Mouse (Mus musculus): Measurements from ENCODE around the gene Arid1b.

The Arid1b gene

DNA sequence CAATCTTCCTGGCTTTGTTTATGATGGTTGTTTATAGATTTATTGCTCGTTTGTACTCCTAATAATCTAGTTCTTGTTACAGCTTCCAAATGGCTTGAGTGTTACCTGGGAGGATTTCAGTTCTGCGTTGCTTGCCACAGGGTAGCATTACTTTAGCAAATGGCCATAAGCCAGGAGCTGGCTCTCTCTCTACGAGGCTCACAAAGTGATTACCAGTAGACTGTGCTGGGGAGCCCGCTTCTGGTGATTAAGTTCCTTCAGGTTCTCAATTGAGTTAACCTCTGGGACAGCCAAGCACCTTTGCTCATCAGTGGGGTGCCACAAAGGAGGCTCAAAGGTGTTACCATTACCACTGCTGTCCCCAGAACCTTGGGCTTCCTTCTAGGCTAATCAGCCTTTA lies 227.4 kb downstream of the Arid1b start:
- DNase-seq, result no peak

DNA sequence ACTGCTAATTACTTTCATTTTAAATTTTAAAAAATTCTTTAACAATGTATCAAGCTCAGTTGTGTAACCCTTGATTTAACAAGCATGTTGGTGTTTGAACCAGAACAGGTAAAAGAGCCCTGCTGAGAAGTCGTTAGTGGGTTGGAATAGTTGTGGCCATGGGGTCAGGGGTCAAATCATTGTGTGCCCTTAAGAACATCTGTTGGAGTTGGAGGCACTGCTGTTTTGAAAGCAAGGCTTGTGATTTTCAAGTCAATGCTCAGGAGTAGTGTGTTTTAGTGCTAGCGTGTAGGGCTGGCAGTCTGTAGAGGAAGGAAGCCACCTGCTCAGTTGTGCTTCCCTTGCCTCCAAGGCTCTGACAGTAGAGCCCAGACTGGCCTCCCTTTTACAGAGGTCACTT lies 228.7 kb downstream of the Arid1b start:
- no peak for DNase-seq

DNA sequence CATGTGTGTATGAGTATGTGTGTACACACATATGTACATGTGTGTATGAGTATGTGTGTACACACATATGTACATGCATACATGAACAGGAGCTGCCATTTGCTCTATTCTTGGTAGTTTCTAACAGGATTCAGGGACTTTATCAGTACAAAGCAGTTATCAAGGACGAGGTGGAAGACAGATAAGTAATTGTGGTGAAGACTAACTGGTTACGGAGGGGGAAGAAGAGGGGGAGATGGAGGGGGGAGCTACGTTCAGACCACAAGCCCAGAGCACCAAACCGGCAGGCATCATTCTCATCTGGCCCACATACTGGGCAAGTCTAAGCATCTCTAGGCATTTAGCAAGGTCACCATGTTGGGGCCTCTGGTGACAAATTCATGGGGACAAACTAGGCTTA lies 230.8 kb downstream of the Arid1b start:
- DNase-seq, result no peak

DNA sequence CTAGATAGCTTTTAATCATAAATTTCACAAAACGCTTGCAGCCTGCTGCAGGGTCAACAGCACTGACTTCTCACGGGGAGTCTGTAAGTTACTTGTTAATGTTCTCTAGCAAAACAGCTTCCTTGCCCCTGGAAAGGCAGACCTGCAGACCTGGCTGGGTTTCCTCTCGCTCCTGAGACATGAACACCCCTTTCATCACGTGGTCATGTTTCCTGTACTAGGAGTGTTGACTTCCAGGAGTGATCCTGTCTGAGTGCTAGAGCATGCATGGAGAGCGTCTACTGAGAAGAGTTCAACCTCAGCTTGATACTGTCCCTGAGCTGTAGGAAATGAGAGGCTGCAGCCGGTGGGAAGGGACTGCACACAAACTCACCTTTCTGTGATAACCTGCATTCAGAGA lies 233.0 kb downstream of the Arid1b start:
- DNase-seq, result no peak

DNA sequence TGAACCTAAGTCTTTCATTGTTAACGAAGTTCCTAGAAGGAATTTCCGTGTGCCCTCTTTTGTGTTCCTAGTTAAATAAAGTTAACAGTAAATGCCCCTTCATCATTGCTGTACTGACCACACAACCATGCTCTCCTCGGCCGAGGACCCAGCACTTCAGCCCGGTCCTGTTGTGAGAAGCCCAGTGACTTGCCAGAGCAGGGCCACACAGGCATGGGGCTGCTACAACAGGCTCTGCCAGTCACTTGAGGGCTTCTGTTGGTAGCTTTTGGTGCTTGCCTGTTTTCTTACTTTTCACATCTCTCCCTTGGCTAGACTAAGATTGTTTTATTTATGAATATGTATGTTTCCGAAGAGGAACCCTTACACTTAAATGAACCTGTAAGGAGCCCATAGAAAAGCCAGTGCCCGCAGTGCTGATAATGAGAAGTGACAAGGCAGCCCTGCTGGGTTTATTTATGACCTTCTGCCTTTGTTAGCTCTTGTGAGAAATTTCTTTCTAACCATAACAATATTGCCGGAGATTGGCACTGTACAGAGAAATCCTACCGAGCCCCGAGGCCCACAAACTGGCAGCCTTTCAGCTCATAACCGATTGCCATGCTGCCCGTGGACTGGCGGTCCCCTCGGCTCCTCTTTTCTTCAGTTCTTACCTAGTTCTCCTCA lies 234.0 kb downstream of the Arid1b start:
- no peak for DNase-seq

DNA sequence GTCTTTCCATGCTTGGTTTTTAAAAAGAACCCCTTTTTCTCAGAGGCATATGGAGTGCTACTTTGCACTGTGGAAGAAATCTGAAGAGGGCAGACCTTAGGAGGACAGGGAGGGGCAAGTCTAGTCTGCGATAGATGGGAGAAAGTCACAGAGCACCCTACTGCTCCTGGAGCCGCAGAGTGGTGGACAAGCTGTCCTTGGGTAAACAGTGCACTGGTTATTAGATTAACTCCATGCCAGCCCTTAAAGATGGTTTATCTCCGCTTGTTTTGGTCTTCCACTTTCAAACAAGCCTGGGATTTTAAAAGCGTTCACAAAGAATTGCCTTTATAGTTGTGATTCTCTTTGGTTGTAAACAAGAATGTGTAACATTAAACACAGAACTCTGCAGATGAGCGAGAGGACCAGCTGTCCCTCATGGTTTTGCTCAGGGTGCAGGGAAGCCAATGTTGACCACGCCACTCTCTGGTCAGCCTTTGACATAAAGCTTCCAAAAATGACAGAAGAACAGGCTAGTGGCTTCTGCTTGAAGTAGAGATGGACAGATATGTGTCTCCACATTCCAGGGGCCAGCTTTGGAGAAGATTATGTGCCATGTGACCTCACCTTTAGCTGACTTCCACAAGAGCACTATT lies 234.6 kb downstream of the Arid1b start:
- DNase-seq, result no peak

DNA sequence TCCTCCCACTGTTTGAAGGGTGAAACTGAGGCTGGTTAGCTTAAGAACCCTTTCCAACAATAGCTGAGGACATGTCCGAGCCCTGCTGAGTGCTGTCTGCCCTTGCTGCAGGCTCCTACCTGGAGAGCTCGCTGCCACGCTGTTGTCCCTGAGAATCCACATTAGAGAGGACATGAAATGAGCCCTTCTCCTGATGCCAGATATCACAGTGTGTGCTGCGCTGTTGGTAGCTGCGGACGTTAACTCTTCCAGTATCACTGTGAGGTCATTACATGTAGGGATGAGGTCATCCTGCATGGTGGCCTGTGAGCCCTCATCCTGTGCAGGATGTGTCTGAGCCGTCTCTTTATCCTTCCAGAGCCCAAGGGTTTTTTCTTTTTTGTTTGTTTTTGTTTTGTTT lies 235.9 kb downstream of the Arid1b start:
- no peak for DNase-seq

DNA sequence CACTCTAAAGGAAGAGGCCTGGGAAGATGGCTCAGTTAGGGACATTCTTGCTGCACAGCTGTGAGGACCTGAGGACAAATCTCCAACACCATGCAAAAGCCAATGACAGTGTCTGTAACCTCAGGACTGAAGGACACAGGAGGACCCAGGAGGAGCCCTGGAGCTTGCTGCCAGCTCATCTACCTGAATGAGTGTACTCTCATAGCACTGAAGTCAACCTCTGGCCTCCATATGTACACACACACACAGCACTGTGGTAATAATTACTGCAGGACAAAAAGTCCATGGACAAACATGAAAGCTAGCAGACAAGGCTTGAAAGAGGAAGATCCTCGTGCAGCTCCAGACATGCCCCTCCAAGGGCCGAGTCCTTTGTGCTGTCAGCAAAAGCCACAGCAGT lies 238.0 kb downstream of the Arid1b start:
- DNase-seq, result no peak

DNA sequence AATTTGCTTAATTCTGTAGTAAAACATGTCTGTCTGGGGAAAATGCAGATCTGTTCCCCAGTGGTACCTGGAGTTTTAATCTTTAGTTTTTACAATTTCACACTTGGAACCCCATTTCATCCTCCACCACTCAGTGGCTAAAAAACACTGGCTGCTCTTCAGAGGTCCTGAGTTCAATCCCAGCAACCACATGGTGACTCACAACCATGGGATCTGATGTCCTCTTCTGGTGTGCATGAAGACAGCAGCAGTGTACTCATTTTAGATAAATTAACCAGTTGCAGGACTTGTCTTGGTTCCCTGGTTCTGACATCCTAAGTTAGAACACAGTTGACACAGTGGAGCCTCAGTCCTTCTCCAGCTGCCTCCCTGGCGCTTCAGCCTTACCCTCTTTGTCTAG lies 239.9 kb downstream of the Arid1b start:
- no peak for DNase-seq

DNA sequence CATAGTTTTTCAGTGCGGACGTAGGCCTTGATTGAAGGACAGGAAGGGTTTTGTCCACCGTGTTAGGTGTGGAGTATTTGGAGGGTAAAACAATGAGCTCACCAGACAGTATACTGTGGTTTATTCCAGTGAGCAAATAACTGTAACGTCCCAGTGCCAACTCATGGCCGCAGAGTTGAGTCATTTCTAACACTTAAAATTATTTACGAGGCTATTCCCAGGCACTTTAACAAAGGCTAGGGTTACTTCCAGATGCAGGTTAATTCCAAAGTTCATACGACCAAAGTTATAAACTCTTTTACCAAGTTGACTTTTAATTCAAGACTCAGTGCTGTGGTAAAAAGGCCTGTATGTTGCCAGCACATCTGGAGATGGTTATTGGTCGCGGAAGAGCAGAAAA lies 240.9 kb downstream of the Arid1b start:
- DNase-seq, result no peak

DNA sequence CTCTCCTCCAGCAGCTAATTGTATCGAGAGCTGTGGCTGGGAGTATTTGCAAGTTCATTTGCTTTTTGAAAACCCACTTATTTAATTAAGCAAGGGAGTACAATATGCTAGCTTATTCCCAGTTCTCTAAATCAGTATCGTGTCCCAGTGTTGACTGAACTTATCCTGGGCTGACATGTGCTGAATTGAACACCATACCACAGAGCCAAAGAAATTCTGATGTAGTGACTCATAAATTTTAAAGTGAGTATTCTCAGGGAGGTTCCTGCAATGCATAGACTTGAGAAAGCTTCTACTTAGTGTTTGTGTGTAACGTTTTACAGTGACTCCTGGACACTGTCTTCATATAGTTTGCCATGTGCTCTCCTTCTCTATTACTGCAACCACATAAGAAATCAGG lies 243.6 kb downstream of the Arid1b start:
- no peak for DNase-seq

DNA sequence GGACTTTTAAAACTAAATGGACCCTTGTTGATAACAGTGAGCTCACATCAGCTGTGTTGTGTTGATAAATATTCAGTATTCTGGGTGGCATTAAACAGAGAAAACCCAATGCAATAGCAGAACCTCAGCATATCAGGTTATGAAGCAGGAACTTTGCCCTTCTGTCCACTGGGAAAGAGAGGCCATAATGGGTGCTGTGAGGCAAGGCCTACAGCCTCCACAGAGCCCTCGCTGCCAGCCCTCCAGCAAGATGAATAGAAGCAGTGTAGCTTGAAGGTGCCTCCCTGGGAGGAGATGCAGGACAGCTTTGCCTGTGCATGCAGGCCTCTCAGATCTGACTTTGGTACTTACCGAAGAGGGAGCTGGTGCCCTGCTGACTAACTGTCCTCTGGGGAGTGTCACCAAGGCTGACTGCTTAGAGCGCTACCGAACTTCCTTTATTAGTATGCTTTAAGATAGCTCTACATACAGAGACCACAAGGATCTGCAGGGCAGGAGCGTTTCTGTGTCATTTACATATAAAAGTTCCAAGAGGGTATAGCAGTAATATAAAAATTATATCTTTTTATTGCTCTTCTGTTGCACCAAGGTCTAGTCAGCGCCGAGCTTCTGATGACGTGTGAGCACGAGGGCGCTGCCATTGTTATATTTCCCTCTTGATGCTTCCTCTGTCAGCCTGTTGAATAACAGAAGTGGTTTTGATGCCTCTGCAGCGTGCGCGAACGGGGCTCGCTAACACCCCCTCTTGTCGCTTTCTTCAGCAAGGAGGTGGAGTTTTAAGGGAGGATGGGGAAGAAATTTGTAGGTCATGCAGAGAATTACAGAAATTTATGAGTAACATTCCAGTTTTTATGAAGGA lies 244.5 kb downstream of the Arid1b start:
- no peak for DNase-seq

DNA sequence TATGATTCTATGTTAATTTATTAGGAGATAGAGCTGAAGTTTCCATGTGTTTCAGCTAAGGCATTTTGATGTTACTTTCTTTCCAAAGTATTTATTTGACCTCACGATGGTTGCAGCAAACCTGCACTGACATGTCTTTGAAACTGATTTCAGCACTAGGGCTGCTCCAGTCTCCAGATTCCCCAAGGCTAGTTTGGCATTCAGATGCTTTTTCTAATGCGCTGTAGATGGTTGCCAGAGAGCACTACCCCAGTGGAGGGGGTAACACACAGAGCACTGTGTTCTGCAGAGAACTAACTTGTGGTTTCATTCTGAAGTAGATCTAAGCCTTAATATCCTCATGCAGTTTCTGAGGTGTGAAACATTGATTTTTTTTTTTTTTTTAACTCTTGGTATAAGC lies 250.4 kb downstream of the Arid1b start:
- DNase-seq, result no peak

DNA sequence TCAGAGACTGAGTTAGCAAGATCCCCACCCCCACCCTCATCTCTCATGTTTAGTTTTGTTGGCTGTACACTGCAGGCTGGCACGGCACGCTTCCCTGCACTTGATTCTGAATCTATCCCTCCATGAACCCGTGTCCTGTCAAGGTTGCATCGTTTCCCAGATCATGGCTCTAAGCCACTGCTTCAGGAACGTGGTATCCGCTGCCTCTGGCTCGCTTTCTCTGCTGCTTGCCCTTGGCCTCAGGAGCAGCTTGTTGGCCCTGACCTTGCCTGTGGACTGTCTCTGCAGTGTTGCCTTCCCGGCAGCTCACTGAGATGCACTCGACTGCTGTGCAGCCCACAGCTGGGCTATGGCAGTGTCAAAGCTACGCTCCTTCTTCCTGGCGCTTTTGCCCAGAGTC lies 252.6 kb downstream of the Arid1b start:
- no peak for DNase-seq

DNA sequence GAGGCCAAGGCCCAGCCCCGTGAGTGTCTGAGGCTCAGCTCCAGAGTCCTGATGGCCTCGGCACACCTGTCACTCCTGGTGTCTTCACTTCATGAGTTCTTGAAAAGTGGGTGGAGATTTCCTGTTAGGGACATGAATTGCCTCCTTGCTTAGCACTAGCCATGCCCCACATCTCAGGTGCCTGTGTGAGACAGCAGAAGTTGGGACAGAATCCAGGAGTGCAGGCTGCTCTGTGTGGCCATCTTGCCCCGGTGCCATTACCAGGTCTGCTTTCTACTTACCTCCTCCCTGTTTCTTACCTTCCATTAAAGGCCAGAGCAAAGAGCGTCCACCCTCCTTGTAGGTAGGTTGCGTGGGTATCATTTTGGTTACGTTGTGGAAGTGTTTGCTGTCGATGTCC lies 253.1 kb downstream of the Arid1b start:
- no peak for DNase-seq

DNA sequence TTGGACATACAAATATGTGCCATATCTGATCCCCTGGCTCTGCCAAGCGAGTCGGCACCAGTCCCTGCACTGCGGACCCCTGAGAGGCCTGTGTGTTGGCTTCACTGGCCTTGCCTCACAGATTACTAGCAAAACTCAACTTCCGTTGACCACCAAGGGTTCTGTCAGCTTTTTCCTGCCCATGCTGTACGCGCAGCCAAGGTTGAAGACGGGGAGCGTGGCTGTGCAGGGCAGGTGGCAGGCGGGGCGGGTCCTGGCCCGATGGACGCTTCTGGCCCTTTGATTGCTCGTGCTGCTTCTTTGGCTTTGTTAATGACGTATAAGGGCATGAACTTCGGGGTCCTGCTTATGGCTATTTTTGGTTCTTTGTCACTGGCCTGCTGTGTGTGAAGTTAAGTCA lies 253.6 kb downstream of the Arid1b start:
- DNase-seq, result no peak

DNA sequence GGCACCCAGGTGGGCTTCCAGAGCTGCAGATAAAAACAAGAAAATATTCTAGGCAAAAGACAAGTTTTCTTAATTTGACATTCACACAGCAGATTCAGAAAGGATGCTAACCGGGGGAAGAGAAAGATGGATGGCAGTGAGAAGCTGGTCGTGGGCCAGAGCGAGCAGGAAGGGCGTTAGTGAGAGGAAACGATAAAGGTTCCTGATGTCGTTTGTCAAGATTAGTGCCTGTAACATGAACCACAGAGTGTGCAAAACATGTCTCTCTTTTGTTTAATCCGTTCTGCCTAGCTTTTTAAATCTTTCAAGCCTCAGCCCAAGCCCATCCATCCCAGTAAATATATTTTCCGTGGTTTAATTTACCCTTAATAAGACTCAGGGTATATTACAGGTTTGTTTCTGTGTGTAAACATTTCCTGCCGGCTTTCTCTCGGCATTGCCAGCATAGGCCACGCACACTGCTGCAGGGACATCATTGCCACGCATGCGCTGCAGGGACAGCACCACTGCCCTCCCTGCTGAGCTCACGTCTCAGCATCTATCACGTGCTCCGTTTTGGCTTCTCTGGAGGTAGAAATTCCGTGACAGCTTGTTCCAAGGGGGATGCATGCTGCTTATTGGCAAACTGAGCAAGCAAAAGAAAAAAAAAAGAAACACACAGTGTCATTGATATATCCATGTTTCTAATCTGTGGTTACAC lies 255.0 kb downstream of the Arid1b start:
- DNase-seq, result no peak

DNA sequence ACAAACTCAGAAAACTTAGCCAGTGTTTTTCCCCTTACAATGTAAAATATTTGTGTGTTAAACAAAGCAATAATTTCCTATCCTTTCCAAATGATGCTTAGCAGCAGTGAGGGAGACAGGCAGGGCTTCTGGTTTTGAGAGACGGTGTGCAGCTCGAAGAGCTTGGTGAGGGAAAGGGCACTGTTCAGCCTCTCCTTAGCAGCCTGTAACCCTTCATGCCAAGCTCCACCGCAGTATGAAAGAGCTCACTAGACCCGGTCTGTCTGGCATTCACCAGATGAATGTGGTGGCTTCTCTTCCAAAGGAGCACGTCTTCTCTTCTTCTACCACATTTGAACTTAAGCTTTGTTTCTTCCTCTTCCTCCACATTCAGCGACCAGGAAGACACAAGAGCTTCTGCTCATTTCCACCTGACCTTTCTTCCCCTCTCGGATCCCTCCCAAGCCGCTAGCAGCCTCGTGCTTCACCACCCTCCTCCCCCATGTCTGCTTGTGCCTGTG lies 255.6 kb downstream of the Arid1b start:
- no peak for DNase-seq

DNA sequence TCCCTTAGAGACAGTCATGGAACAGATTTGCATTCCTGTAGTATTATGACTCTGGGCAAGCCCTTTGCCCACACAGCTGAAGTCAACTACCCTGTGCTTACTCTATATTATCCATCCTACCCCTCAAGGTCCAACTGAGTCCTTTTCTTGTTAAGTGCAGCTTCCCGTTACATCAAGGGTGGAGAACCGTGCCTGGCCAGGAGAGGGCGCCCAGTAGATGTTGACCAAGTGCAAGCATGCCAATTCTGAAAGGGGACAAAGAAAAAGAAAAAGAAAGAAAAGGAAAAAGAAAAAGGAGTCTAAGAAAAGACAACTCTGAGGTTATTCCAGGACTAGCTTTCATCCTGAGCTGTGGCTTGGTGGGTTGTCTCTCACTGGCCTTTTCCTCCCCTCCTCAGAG lies 258.3 kb downstream of the Arid1b start:
- DNase-seq, result peak; percentile 71

DNA sequence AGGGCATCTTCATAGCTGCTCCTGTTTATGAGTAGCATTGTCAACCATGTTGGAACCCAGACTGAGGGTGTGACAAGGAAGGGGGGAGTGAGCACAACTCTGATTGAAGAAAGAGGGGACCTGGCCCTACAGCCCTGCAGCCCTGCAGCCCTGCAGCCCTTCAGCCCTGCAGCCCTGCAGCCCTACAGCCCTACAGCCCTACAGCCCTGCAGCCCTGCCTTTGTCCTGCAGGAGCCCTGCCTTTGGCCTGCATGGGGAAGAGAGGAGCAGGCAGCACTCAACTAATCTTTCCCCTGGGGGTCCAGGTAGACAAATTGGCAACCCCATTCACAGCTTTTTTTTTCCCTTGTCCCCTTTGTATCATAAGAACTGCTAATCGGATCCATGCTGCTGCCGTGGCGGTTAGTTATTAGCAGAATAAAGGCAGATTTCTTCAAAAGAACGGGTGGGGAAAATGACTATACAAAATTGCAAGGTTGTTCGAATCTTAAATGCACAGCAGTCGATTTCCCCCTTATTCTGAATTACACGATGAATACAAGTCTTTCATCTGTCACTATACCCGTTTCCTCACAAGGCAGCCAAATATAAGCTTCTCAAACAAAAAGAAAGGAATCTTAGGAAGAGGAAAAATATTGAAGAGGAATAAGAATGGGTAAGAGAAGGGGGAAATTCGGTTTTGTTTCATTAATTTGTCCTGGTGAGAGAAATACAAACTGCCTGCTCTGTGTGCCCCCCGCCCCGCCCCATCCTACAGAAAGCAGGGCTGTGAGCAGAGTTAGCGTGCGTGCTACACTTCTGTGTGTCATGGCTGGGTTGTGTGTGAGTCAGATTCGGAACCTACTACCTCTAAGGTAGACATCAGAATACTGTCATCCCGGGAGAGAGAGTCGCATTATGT lies 260.8 kb downstream of the Arid1b start:
- DNase-seq, result no peak

DNA sequence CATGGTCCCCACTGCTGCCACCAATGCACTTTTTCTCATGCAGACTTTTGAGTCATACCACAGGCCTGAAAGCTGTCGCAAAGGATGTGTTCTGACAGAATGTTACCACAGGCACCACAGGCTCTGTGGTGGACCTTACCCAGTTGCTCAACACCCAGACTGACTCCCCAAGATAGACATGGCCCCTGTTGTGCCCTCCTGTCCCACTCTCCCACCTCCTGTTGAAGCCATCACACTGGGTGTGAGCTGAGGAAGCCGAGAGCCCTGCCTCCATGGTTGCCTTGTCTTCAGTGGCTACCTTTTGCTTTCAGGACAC lies 261.4 kb downstream of the Arid1b start:
- DNase-seq, result no peak

DNA sequence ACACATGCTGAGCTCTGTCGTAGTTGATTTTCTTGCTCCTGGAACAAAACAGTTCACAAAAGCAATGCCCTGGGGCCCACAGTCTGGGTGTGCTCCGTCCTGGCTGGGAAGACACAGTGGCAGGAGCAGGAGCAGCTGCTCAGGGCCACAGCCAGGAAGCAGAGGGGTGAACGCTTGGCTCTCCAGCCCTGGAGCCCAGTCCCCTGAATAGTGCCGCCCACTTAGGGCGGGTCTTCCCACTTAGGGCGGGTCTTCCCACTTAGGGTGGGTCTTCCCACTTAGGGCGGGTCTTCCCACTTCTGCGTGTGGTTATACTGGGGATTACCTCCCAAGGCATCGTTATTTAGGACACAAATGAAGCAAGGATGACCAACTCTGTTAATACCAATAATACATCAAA lies 264.8 kb downstream of the Arid1b start:
- DNase-seq, result no peak

Measured in right cerebral cortex, postnatal 25 days (tissue).